Mouse (Mus musculus): ENCODE results near the gene Prss30. TPM values are rescaled to one million over a fixed set of nuclear protein-coding genes. Genes with fewer than 3 reads are reported as not detected.

Gene Prss30
- total RNA-seq, 1 experiment from 2014 or later, result 0.36 TPM

Small RNA genes lying within 50 kb of the gene (microRNA-seq; reads per million reads assigned to microRNA genes)
- 0 reads per million in 2 experiments for gene Gm27700

Other genes starting within 250 kb of the Prss30 start
- 10.4 and 11.7 TPM in 2 replicates for gene Paqr4, start 239.7 kb downstream of the Prss30 start, total RNA-seq (2021)
- not detected in 2 replicates for gene Kremen2, start 234.7 kb downstream of the Prss30 start, total RNA-seq (2021)
- gene Flywch1, start 209.0 kb downstream of the Prss30 start, total RNA-seq (2021), result 47.9 and 56.3 TPM in 2 replicates
- 4.9 and 7.6 TPM in 2 replicates for gene Flywch2, start 194.5 kb downstream of the Prss30 start, total RNA-seq (2021)
- 825 and 1,016 TPM in 2 replicates for gene Srrm2, start 190.0 kb downstream of the Prss30 start, total RNA-seq (2021)
- 350 and 361 TPM in 2 replicates for gene Elob, start 151.4 kb downstream of the Prss30 start, total RNA-seq (2021)
- gene Prss33, start 144.5 kb downstream of the Prss30 start, total RNA-seq (2021), result not detected in 2 replicates
- gene Prss32, start 136.7 kb downstream of the Prss30 start, total RNA-seq (2021), result not detected in 2 replicates
- gene Prss41, start 136.4 kb downstream of the Prss30 start, total RNA-seq (2021), result 1.0 and 1.2 TPM in 2 replicates
- not detected in 2 replicates for gene Prss21, start 112.5 kb downstream of the Prss30 start, total RNA-seq (2021)
- gene Dcpp1, start 99.7 kb downstream of the Prss30 start, total RNA-seq (2021), result not detected in 2 replicates
- gene Dcpp2, start 99.7 kb downstream of the Prss30 start, total RNA-seq (2021), result not detected in 2 replicates
- gene Dcpp3, start 63.1 kb downstream of the Prss30 start, total RNA-seq (2021), result not detected in 2 replicates
- gene Sbp, start 38.9 kb downstream of the Prss30 start, total RNA-seq (2021), result not detected in 2 replicates
- not detected in 2 replicates for gene Sbpl, start 25.3 kb downstream of the Prss30 start, total RNA-seq (2021)
- not detected in 2 replicates for gene Prss22, start 17.5 kb upstream of the Prss30 start, total RNA-seq (2021)
- gene Prss27, start 57.6 kb upstream of the Prss30 start, total RNA-seq (2021), result 0.43 TPM in 1 of 2 replicates, not detected in the other
- 15.4 and 17.2 TPM in 2 replicates for gene Kctd5, start 92.9 kb upstream of the Prss30 start, total RNA-seq (2021)
- gene Pdpk1, start 170.4 kb upstream of the Prss30 start, total RNA-seq (2021), result 52.0 and 57.2 TPM in 2 replicates
- gene Amdhd2, start 183.2 kb upstream of the Prss30 start, total RNA-seq (2021), result 38.1 and 45.6 TPM in 2 replicates
- gene Atp6v0c, start 189.1 kb upstream of the Prss30 start, total RNA-seq (2021), result 412 and 427 TPM in 2 replicates
- gene Tbc1d24, start 225.0 kb upstream of the Prss30 start, total RNA-seq (2021), result 13.8 and 22.4 TPM in 2 replicates
- 2.0 and 2.5 TPM in 2 replicates for gene Ntn3, start 229.0 kb upstream of the Prss30 start, total RNA-seq (2021)
- gene Tedc2, start 240.3 kb upstream of the Prss30 start, total RNA-seq (2021), result 8.9 and 10.1 TPM in 2 replicates

Measured in adrenal gland, postnatal 25 days (tissue).